Mouse (Mus musculus): ENCODE measurements around the gene Rasl11a.

DNA sequence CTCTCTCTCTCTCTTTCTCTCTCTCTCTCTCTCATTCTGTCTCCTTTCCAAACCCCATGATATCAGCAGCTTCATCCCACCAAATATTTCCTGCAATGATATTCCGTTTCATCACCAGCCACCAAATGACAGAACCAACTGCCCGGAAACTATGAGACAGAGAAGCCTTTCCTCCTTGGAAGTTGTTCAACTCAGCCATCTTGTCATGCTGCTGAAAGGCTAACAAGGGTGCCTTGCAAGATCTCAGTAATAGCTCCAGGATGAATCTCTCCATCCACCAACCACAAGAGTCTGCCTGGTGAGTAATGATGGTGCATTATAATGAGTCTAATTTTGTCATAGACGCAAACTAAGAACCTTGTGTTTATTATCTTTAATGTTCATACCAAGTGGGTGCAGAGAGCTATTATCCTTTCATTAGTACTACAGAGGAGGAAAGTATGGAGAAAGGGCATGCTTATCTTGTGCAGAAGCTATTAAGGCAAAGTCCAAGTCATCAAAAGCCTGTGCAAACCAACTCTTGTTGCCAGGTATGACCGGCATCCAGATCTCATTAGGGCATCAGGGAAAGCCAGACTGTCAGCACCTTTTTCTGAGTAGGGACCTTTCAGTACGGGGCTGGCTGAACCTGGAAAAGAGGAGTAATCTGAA lies 28.2 kb downstream of the Rasl11a start:
- TF ChIP-seq CTCF (IDR thresholded peaks at IDR 0.05; ENCODE audit: low read depth): no peak
- no peak for TF ChIP-seq EP300 (IDR thresholded peaks at IDR 0.05; ENCODE audit: low read depth)

All from liver, postnatal 0 days (tissue).